Mouse (Mus musculus) lung, postnatal 0 days (tissue): ENCODE results near the gene Dpep2nb. TPM values are rescaled to one million over a fixed set of nuclear protein-coding genes. Genes with fewer than 3 reads are reported as not detected.
"Not testable (repeated sequence)": the region's sequence is repeated elsewhere in the genome, so short reads cannot be mapped to it uniquely, and the experiment has no call there.

Experiments used
- ATAC-seq: fragments of 200-750 bp; cut with Nextera tagmentation; 2 replicates; pipeline ENCODE4 v1.8.0; 2017; ENCODE audit warnings: moderate library complexity
- DNase-seq: peaks from one replicate; pipeline ENCODE4 v3.0.0-alpha.2; 2016; ENCODE audit warnings: low spot score
- H3K27ac ChIP-seq: fragments of 300-500 bp; sonication (generic); 2 replicates; pipeline ENCODE4 v1.5.1; 2014; ENCODE audit warnings: antibody characterized with exemption, mild to moderate bottlenecking, low read length, mixed read lengths
- H3K27me3 ChIP-seq: fragments of 300-500 bp; sonication (generic); replicated peaks from 2 replicates; pipeline ENCODE4 v1.6.1; 2014; ENCODE audit warnings: low read length, mixed read lengths; ENCODE audit not compliant: insufficient read depth
- H3K36me3 ChIP-seq: fragments of 300-500 bp; sonication (generic); 2 replicates; pipeline ENCODE4 v1.6.1; 2014; ENCODE audit warnings: low read length, mixed read lengths; ENCODE audit not compliant: insufficient read depth
- H3K4me1 ChIP-seq: fragments of 300-500 bp; sonication (generic); 2 replicates; pipeline ENCODE4 v1.6.1; 2014; ENCODE audit warnings: antibody characterized with exemption, low read depth, low read length, mixed read lengths; ENCODE audit not compliant: insufficient read depth
- H3K4me2 ChIP-seq: fragments of 300-500 bp; sonication (generic); replicated peaks from 2 replicates; pipeline ENCODE4 v1.6.1; 2014; ENCODE audit warnings: low read depth, mild to moderate bottlenecking, low read length, moderate library complexity, mixed read lengths
- H3K4me3 ChIP-seq: fragments of 300-500 bp; sonication (generic); 2 replicates; pipeline ENCODE4 v1.5.1; 2014; ENCODE audit warnings: low read depth, low read length
- H3K9ac ChIP-seq: fragments of 300-500 bp; sonication (generic); replicated peaks from 2 replicates; pipeline ENCODE4 v1.6.1; 2014; ENCODE audit warnings: low read depth, mild to moderate bottlenecking
- H3K9me3 ChIP-seq: fragments of 300-500 bp; sonication (generic); 2 replicates; pipeline ENCODE4 v1.6.1; 2016; ENCODE audit warnings: low read length, mixed read lengths
- CTCF ChIP-seq: IDR thresholded peaks from 2 replicates; pipeline ENCODE4 v1.5.1; 2016; ENCODE audit warnings: antibody characterized with exemption, mild to moderate bottlenecking
- EP300 ChIP-seq: IDR thresholded peaks from 2 replicates; pipeline ENCODE4 v1.6.1; 2016; ENCODE audit warnings: antibody characterized with exemption, mild to moderate bottlenecking, control low read depth
- WGBS: fragments of 180-500 bp; shearing (Covaris S2); extraction: QIAGEN DNeasy Blood & Tissue Kit; methylation state at CpG from one replicate; pipeline ENCODE4 v1.1.7; 2014; 5-methylcytosine and 5-hydroxymethylcytosine counted together
- polyA plus RNA-seq: library from polyadenylated mRNA; unstranded; fragments of >200 nt; fragmentation: Nextera tagmentation; extraction: Ambion mirVana; gene quantifications from 2 replicates; pipeline ENCODE4 v1.2.1, GENCODE M21; 2015

Dpep2nb gene
- polyA plus RNA-seq, 1 experiment from 2014 or later, result not detected

DNA sequence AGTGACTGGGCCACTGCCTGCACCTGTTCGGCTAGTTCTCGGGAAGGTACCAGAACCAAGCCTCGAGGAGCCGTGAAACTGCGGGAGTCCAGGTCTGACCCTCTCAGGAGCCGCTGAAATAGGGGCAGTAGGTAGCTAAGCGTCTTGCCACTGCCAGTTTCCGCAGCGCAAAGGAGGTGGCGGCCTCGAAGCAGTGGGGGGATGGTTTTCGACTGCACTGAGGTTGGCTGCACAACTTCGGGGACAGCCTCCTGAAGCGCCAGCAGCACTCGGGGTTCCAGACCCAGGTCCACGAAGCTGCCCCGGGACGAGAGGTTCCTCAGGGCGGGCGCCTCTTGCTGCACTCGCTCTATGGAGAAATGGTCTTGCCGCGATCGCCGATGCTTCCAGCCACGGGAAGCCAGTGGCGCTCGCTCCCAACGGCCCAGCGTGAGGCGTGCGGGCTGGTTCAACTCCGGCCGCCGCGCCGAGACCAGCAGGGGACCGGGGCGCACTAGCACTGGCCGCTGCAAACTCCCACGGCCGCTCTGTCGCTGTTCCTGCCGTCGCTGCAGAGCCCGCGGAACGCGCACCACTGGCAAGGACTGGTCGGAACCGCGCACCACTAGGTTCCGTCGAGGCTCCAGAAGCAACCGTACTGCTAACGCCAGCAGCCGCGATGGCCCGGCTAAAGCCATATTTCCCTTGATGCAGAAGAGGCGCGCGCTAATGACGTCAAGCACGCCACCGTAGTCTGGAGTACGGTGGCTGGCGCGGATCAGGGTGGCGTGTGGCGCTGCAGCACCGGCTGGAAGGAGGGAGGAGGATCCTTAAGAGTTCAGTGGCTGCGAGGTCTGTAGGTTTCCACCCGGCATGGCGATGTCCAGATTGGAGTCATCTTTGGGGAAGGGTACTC lies 5.2 kb upstream of the Dpep2nb start:
- H3K9ac ChIP-seq, result peak overlapping the region; percentile 84
- H3K36me3 ChIP-seq, result no peaks in the 10 kb centered on the region
- peak overlapping the region; percentile 43 for H3K27ac ChIP-seq
- no peaks in the 10 kb centered on the region for H3K9me3 ChIP-seq
- peak overlapping the region; percentile 89 for H3K4me2 ChIP-seq
- 2% methylated on average over 74 of the region's 74 CpGs for WGBS
- peaks cover 9% of the 10 kb centered on the region; the same call in 1 of the 2 replicates for H3K4me1 ChIP-seq
- H3K4me3 ChIP-seq, result peak overlapping the region; percentile 70
- H3K27me3 ChIP-seq, result no peaks in the 10 kb centered on the region
- DNase-seq, result peak; percentile 96
- ATAC-seq, result peak; percentile 98
- peak; percentile 30 for TF ChIP-seq CTCF
- no peak for TF ChIP-seq EP300

DNA sequence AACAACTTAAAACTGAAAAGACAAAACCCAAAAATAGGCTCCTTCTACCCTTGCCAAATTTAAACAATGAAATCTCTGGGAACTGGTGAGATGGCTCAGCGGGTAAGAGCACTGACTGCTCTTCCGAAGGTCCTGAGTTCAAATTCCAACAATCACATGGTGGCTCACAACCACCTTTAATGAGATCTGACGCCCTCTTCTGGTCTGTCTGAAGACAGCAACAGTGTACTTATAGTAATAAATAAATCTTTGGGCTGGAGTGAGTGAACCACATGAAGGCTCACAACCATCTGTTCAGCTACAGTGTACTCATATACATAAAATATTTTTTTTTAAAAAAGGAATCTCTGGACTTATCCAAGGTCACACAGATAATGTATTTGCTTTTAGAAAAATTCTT lies 2.1 kb upstream of the Dpep2nb start:
- not testable (repeated sequence) for H3K4me3 ChIP-seq, DNase-seq, H3K27ac ChIP-seq, H3K36me3 ChIP-seq, H3K4me2 ChIP-seq, H3K4me1 ChIP-seq, ATAC-seq, H3K27me3 ChIP-seq, H3K9ac ChIP-seq, H3K9me3 ChIP-seq
- peak; percentile 17; the same call in 1 of the 2 replicates for TF ChIP-seq CTCF
- 57% methylated on average over 3 of the region's 3 CpGs for whole genome bisulfite sequencing

DNA sequence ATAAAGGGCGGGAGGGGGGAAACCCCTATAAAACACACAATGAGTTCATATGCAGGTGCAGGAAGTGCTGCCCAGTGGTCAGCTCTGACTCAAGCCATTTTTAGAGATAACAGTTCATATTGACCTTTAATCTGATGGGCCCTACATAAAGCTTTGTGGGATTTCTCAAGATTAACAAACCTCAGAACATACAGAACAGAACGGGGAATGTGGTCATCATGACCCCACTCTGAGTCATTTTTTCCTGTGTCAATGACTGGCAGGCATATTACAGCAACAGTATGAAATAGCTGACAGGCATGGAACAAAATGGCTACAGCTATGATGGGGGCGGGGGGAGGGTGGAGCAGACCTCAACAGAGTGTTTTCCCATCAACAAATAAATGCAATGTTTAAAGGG lies 1.4 kb upstream of the Dpep2nb start:
- Histone ChIP-seq H3K27ac (no peak overlapping the region), H3K27me3 (no peaks in the 10 kb centered on the region), H3K36me3 (no peaks in the 10 kb centered on the region), H3K9ac (no peak overlapping the region), H3K4me3 (no peak overlapping the region), H3K4me1 (peaks cover 9% of the 10 kb centered on the region; the same call in 1 of the 2 replicates), H3K4me2 (no peak overlapping the region), H3K9me3 (no peaks in the 10 kb centered on the region)
- TF ChIP-seq CTCF (no peak), EP300 (peak; percentile 80)
- ATAC-seq, result 0 out of 2 replicates have a peak, but pooled peaks have one; percentile 10
- peak; percentile 57 for DNase-seq
- 67% methylated on average over 3 of the region's 3 CpGs for WGBS

DNA sequence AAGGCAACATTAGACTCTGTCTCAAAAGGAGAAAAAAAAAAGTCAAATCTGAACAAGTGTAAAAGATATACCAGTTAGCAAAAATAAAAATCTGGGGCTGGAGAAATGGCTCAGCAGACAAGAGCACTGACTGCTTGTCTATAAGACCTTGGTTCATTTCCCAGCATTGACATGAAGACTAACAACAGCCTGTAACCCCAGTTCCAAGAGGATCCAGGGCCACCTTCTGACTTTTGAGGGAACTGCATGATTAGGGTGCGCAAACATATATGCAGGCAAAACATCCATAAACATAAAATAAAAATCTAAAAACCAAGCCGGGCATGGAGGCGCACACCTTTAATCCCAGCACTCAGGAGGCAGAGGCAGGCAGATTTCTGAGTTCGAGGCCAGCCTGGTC lies 638 bp upstream of the Dpep2nb start:
- TF ChIP-seq EP300, result no peak
- peak; percentile 49 for TF ChIP-seq CTCF
- H3K9ac ChIP-seq, result no peak overlapping the region
- no peaks in the 10 kb centered on the region for H3K9me3 ChIP-seq
- peaks cover 4% of the 10 kb centered on the region; the same call in 1 of the 2 replicates for H3K4me1 ChIP-seq
- no peak overlapping the region for H3K4me3 ChIP-seq
- H3K27me3 ChIP-seq, result no peaks in the 10 kb centered on the region
- H3K27ac ChIP-seq, result no peak overlapping the region
- H3K4me2 ChIP-seq, result no peak overlapping the region
- ATAC-seq (no peak), DNase-seq (no peak)
- WGBS, result 84% methylated on average over 4 of the region's 4 CpGs
- H3K36me3 ChIP-seq, result no peaks in the 10 kb centered on the region

DNA sequence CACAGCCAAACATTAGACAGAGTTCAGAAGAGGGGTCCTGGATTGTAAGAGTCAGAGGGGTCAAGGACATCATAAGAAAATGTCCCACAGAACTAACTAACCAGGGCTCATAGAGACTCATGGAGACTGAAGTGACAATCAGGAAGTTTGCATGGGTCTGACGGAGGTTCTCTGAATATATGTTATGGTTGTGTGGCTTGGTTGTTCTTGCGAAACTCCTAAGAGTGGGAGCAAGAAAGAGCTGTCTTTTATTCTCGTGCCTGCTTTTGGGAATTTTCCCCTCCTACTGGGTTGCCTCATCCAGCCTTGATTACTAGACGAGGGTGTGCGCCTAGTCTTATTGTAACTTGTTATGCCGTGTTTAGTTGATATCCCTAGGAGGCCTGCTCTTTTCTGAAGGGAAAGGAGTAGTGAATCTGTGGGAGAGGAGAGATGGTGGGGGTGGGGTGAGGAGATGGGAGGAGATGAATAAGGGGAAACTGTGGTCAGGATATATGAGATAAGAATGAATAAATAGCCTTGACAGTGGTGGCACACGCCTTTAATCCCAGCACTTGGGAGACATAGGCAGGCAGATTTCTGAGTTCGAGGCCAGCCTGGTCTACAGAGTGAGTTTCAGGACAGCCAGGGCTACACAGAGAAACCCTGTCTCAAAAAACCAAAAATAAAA lies 1.1 kb downstream of the Dpep2nb start:
- no peak for TF ChIP-seq CTCF
- TF ChIP-seq EP300, result no peak
- no peak for ATAC-seq
- no peaks in the 10 kb centered on the region for H3K27me3 ChIP-seq
- H3K4me3 ChIP-seq, result no peak overlapping the region
- H3K27ac ChIP-seq, result no peak overlapping the region
- H3K36me3 ChIP-seq, result no peaks in the 10 kb centered on the region
- H3K4me2 ChIP-seq, result no peak overlapping the region
- 71% methylated on average over 8 of the region's 8 CpGs for WGBS
- peak; percentile 29 for DNase-seq
- no peaks in the 10 kb centered on the region for H3K4me1 ChIP-seq
- no peaks in the 10 kb centered on the region for H3K9me3 ChIP-seq
- H3K9ac ChIP-seq, result no peak overlapping the region

DNA sequence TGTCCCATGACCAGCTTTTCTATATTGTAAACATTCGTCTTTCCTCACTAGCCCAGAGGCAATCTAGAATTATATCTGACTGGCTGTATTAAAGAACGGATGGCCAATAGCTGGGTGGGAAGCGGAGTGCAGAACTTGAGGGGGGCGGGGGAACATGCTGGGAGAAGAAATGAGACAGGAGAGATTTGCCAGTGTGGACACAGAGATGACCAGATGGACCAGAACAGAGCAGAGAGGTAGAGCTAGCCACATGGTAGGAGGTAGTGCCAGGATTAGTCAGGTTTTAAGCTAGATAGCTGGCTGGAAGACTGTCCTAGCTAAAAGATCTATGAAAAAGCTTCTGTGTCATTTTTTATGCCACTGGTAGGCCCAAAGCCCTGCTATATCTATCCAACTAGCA lies 3.9 kb downstream of the Dpep2nb start:
- 83% methylated on average over 4 of the region's 4 CpGs for WGBS
- Histone ChIP-seq H3K27ac (no peak overlapping the region), H3K4me3 (no peak overlapping the region), H3K36me3 (no peaks in the 10 kb centered on the region), H3K9ac (no peak overlapping the region), H3K4me2 (no peak overlapping the region), H3K27me3 (no peaks in the 10 kb centered on the region), H3K4me1 (no peaks in the 10 kb centered on the region), H3K9me3 (no peaks in the 10 kb centered on the region)
- TF ChIP-seq CTCF, result no peak
- no peak for TF ChIP-seq EP300
- ATAC-seq, result no peak
- DNase-seq, result no peak
